Mouse (Mus musculus): ENCODE results near the gene Mical1.
A peak's percentile ranks its signal among the peaks of the same experiment; 100 is the strongest.
"Not testable (repeated sequence)": the region's sequence is repeated elsewhere in the genome, so short reads cannot be mapped to it uniquely, and the experiment has no call there.

Gene Mical1

DNA sequence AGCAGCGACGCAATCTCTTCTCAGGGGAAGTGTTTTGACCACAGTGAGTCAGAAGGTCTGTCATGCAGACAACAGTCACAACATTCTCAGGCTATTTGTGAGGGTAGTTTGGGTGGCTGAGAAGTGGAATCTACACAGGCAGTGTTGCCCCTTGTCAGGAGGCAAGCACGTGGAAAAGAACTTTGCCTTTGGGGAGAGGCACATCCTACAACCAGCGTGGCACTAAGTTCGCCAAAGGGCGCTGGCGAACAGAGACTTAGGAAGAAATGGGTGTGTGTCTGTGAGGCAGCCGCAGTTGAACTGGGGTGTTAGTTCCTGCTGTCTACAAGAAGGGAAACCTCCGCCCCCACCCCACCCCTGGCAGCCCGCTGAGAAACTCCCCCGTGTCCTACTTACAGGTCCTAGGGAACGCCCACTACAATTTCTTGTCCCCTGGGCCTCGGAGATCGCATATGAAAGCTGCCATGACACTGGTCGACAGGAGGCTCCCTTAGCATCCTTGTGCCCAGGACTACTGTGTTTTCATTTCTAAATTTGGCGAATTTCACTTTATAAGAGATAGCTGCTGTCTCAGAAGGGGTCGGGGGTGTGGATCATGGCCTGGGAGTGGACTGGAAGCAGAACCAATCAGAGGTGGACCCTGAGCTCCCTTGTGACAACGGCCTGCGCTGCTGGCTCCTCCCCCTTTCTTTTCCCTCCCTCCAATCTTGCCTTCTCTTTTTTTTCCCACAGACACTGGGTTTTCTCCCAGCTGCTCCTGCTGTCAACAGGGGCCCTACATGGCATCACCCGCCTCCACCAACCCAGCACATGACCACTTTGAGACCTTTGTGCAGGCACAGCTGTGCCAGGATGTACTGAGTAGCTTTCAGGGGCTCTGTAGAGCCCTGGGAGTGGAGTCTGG is 1.4 kb downstream of the Mical1 start:
- DNase-seq (ENCODE audit: low spot score), result peak; percentile 74

DNA sequence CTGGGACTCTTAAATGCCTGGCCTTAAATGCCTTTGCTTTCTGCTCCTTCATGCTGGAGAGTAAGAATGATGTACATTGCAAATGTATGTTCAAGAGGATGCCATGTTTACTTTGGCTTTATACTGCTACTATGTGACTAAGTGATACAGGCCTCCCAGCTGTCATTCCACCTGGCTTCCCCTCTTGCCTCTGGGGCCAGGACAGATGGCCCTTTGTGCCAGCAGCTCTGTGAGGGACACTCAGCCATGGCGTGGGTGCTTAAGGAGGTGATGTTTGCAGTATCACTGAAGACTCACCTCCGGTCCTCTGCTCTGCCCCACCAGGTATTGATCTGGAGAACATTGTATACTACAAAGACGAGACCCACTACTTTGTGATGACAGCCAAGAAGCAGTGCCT is 3.8 kb downstream of the Mical1 start:
- DNase-seq (ENCODE audit: low spot score), result no peak

DNA sequence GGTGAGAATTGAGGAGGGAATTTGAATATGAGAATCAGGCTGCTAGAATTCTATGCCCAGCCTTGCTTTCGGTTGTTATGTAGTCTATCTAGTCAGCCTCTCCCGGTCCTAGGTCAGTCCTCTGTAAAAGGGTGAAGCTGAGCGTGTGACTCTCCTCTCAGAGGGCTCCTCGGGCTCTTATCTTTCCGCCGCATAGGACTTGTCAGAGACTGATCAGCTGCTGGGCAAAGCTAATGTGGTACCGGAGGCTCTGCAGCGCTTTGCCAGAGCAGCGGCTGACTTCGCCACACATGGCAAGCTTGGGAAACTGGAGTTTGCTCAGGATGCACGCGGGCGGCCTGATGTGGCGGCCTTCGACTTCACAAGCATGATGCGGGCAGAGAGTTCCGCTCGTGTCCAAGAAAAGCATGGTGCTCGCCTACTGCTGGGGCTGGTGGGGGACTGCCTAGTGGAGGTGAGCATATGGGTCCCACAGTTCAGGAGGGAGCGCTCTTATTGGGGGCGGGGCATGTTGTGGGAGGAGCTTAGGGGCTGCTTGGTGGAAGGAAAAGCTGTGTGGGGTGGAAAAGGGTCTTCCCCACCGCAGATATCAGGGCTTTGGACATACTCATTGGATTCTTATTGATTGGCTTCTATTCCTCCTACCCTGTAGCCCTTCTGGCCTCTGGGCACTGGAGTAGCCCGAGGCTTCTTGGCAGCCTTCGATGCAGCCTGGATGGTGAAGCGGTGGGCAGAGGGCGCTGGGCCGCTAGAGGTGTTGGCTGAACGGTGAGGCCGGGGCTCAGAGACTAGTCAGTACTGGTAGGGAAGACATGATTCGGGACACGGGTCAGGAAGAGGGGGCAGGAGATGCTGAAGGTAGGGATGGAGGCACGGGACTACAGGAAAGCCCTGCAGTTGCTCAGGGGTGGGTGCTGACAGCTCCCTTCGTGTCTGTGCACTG is 5.1 kb downstream of the Mical1 start:
- no peak for DNase-seq (ENCODE audit: low spot score)

DNA sequence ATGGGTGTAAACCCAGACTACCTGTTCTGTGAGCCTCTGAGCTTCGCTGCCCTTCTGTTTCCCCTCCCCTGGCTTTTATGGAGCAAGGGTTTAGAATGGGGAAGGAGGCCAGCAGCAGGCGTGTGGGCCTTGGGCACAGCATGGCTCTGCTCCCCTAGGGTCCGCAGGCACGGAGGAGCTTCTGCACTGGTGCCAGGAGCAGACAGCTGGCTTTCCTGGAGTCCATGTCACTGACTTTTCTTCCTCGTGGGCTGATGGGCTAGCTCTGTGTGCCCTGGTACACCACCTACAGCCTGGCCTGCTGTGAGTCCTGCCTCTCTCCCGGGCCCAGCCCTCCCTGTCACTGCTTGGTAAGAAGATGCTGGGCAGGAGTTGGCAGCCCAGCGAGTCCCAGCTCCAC is 6.3 kb downstream of the Mical1 start:
- no peak for DNase-seq (ENCODE audit: low spot score)

DNA sequence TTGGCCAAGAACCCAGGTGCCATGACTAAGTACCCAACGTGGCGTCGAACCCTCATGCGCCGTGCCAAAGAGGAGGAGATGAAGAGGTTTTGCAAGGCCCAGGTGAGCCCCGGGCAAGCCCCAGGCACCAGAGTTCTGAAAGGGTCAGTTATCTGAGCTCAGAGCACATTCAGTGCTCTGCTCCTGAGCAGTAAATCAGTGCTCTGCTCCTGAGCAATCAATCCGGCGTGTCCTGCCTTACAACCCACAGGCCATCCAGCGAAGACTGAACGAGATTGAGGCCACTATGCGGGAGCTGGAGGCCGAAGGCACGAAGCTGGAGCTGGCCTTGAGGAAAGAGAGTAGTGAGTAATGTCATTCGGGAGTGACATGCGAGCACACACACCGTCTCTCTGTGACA is 9.7 kb downstream of the Mical1 start:
- no peak for DNase-seq (ENCODE audit: low spot score)

DNA sequence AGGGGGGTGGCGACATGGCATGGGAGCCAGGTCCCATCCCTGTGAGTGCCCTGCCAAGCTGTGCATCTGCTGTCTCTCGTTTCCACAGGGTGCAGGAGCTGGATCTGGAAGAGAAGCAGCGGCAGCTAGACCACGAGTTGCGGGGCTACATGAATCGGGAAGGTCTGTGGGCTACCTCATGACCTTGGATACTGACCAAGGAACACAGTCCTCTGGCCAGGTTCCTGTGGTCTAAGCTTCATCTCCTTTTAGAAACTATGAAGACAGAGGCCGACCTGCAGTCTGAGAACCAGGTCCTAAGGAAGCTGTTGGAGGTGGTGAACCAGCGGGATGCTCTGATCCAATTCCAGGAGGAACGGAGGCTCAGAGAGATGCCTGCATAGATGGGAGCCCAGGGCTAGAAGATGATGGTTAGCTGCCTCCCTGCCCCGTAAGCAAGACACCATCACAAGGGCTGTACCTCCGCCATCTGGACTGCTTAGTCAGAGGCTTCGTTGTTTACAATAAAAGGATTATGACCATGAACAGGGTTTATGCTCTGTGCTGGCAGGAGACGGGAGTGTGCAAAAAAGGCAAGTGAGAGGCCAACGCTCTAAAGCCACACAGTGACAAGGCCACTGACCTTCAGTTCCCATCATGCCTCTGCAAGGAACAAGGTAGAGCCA is 10.5 kb downstream of the Mical1 start:
- no peak for DNase-seq (ENCODE audit: low spot score)

DNA sequence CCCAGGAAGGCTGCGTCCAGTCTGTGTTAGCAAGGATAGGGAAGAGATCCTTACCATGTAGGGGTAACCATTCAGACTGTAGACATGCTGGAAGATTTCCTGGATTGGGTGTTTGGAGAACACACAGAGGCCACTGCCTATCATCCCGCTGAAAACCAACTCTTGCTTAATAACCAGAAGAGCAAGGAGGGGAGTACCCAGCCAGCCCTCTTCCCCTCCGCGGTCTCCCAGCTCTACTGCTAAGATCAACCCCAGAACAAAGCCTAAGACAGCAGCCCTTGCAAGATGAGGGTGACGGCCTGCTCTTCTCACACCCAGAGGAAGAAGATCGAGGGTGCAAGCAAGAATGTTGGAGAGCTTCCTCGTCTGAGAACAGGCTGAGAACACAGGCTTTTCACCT is 12.8 kb downstream of the Mical1 start:
- no peak for DNase-seq (ENCODE audit: low spot score)

DNA sequence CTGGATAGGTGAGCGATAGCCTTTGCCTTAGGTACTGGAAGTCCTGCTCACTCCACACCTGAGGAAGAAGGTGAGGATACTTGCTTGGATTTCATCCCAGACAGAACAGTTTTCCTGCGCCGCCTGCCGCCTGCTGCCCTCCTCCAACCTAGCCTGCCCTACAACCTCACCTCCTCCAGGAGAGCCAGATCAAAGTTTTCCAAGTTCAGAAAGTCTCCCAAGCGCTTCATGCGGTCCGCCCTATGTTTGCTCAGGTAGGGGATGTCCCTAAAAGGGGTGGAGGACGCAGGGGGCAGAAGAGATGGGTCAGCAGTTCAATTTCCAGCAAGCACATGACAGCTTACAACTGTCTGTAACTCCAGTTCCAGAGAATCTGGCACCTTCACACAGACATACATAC is 13.2 kb downstream of the Mical1 start:
- DNase-seq (ENCODE audit: low spot score), result no peak

DNA sequence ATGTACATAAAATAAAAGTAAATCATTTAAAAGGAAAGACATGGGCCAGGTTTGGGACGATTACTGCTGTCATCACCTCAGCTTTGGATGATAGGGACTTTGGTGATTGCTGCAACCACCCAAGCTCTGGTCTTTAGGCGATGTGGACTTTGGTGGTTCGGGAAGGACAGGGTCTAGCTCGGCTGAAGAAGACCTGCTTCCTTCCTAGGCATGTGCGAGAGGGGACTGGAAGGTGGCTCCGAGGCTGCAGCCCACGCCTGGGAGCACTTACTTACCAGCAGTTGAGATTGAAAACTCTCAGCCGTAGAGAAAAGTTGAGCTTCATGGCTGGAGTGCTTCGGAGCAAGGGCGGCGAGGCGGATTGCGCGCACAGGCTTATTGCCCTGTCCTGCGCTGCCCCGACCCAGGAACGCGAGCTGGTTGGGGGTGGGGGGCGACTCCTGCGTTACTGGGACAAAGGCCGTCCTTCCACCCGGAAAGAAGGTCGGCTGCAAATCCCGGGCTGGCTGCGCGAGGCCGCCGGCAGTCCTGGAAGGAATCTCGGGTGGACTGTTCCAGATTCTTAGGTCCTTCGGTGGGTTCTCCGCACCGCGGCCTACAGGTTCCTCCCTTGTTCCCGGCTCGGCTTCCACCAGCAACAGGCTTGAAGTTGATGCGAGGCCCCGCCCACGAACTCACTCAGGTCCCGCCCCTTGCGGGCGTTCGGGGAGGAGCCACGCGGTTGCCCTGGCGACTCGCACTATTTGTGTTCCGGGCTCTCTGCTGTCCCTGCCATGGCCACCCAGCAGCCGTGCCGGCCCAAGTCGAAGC is 13.8 kb downstream of the Mical1 start, which contains the start of the genes Smpd2 and Ppil6:
Gene Smpd2 (minus strand): TSS at position 662 of the 810 bp plus-strand sequence.
Gene Ppil6 (plus strand): TSS at position 732 of the 810 bp plus-strand sequence.
- DNase-seq (ENCODE audit: low spot score), result peak; percentile 98

DNA sequence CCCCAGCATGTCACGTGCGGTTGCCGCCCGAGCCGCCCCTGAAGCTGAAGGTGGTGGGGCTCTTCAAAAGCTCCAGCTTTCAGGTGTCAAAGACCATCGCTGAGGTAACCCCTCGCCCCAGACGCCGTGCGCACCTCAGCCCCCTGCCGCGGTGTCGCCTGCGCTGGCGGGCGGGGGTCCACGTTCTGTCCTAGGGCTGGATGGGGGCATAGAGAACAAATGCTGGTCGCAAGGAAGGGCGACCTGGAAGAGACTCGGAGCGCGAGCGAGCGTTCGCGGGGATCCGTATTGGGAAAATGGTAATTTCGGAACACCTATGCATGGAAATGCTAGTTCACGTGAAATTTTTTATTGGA is 14.4 kb downstream of the Mical1 start:
- no peak for DNase-seq (ENCODE audit: low spot score)

DNA sequence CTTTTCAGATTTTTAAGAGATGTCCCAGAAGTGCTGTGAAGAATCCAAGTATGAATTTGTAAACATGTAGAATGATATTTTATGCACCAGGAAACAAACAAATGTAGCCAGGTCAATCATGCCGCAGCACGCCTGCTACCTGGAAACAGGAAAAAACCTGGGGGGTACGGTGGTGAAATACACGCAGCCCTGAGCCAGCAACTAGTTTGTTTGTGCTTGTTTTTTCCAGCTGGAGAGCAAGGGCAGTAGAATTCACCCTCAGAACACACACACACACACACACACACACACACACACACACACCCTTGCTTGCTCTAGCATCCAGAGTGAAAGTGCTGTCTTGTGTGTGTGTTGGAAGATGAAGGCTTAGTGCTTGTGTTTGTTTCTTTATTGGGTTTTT is 15.0 kb downstream of the Mical1 start:
- DNase-seq (ENCODE audit: low spot score), result no peak

DNA sequence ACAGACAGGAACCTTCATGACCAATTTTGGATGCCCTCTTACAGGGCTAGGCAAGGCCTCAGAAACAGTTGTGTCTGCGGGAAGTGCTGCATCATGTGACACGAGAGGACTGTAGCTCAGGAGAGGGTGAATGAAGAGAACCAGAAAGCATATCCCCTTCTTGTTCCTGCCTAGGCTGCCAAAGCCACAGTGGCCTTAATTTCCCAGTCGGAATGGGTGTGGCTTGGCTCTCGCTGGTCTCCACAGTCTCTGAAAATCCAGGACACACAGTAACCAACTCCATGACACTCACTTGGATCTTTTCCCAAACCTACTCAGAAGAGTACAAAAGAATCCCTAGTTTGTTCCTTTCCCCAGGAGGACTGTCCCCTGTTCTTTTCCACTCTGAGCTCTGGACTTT is 24.8 kb downstream of the Mical1 start:
- no peak for DNase-seq (ENCODE audit: low spot score)

DNA sequence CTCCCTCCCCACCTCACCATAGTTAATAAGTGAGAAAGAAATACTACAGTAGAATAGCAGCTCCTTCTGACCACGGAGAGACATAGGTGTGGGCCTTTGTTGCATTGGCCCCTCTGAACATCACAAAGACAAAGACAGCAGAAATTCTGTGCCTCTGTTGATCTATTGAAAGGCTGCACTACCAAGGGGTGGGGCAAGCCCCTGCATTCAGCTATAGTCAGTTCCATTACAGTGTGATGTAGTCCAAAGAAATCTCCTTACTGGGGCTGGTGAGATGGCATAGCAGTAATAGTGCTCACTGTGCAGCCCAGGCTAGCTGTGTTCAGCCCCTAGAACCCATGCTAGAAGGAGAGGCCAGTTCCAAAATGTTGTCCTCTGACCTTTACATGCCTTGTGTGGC is 28.9 kb downstream of the Mical1 start:
- no peak for DNase-seq (ENCODE audit: low spot score)

DNA sequence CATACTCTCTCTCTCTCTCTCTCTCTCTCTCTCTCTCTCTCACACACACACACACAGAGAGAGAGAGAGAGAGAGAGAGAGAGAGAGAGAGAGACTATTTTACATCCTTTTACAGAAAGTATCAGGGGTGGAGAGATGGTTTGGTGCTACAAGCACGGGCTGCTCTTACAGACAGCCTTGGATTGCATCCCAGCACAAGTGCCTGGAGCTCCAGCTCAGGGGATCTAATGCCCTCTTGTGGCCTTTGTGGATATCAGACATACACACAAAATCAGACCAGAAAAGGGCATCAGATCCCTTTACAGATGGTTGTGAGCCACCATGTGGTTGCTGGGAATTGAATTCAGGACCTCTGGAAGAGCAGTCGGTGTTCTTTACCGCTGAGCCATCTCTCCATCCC is 29.3 kb downstream of the Mical1 start:
- DNase-seq (ENCODE audit: low spot score), result not testable (repeated sequence)

DNA sequence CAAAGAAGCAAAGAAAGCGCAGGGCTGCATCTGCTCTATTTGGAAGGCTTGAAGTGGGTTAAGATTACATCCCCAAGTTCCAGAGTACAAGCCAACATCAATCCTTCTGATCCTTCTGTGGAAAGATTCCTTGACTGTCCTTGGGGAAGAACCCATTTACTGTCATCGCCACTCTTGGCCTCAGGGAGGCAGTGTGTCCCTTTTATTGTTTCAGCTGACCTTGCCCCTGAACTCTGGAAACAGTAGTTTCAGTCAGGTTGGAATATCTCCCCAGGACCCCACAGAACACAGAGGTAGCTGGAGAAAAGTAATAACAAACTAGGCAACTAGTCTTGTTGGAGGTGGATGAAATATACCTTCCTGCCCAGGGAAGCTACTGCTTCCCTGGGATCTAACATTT is 33.0 kb downstream of the Mical1 start:
- DNase-seq (ENCODE audit: low spot score), result peak; percentile 61

DNA sequence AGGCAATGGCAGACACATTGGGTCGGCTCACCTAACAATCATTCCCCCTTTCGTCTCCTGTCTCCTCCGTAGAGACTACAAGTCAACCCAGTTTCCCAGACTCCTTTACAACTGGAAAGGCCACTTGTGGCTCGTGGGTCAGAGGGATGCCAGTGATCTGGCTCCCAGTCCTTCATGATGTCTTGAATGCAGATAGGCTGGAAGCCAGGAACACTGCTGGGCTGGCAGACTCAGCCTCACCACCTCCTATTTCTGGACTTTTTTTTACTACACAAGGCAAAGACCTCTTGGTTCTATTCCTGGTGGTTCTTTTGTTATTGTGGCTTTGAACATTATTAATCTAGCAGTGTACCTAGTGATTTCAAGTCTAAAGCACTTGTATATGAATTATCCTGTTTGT is 38.2 kb downstream of the Mical1 start:
- peak; percentile 34 for DNase-seq (ENCODE audit: low spot score)

DNA sequence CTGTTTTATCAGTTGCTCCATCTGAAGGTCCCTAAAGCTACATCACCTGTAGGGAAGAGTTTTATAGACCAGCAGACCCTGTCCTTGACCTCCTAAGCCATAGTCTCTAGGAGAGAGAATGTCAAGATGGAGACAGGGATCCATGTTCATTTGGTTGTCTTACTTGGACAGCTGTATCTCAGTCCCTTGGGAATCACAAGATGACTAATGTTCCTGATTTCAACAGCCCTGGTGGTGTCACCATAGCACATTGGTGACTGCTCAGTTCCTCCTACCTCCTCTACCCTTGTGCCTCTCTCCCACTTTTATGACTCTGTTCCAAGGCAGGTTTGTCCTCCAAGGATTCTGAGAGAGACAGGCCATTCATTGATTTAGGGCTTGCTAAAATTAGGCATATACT is 38.8 kb downstream of the Mical1 start:
- peak; percentile 8 for DNase-seq (ENCODE audit: low spot score)

DNA sequence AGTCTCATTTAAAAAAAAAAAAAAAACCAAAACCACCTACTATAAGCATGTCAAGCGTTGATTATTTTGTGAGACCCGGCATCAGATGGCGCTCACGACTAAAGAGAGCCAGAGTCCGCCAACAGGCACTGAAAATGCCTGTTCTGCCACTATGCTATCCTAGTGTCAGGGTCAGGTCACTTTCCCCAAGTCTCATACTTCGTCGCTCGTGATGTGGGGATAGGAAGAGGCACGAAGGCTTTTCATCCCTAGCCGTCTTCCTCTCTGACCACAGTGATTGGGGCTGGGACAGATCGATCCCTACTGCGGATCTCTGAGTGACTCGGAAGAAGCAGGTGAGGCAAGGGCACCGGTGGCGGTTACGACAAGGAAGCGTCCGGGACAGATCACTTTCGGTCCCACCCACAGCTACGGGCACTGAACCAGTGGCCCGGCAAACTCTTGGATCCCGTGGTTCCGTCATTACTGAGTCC is 42.4 kb downstream of the Mical1 start:
- DNase-seq (ENCODE audit: low spot score), result peak; percentile 77

DNA sequence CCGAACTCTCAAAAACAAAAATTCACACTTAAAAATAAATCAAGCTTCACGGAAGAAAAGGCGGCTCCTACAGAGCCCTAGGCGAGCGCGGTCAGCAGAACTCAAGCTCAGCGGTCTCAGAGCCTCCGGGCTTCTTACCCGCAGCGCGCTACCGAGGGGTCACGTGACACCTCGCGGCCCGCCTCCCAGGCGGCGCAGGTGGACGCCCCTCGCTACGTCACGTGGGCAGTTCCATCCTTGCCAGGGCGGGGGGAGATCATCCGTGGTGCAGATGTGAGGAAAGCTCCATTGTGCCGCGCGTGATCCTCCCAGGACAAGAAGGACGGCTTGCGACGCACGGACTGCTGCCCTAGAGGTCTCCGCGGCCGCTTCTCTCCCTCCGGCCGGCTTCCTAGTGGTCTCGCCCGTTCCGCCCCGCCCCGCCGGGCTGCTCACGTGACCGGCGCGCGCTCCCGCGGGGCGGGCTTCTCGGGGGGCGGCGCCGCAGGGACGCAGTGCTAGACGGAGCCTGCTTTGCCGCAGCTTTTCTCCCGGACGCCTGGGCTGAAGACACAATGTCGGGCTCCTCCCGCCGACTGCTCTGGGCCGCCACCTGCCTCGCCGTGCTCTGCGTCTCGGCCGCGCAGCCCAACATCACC is 43.0 kb downstream of the Mical1 start, which contains the start of gene Cd164:
Gene Cd164 (plus strand): TSS at position 434 of the 638 bp plus-strand sequence.
- peak; percentile 96 for DNase-seq (ENCODE audit: low spot score)

DNA sequence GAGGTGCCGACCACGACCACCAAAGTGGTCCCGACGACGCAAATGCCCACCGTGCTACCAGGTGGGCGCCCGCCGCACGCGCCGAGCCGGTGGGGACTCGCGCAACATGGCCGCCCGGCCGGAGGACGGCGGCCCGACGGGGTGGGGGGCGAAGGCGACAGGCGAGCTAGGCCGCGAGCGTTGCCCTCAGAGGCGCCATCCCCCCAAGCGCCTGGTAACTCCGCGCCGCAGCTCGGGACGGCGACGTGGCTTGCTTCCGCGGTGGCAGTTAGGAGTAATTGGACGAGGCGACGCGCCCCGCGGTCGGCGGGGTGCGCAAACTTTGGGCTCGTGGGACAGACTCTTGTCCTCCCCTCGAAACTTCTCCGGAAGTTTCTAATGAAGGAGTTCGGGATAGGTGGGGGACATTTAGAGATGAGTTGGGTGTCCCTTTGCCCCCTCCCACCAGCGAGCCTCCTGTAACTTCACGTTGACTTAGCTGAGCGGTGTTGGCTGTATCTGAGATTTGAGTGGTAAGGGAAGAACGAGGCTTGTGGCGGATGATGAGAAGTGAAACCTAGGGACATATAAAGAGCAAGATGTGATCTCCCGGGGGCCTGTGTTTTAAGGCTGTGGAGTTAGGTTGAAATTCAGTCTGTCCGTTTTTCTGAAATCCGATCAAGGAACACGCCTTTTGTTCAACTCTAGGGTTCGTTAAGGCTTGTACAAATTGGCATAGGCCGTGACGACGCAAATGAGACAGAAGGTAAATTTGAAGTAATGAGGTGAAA is 43.7 kb downstream of the Mical1 start:
- DNase-seq (ENCODE audit: low spot score), result peak; percentile 77
